Mouse (Mus musculus): ENCODE measurements around the gene Smarcd1.
"Not testable (repeated sequence)": the region's sequence is repeated elsewhere in the genome, so short reads cannot be mapped to it uniquely, and the experiment has no call there.

The Smarcd1 gene

DNA sequence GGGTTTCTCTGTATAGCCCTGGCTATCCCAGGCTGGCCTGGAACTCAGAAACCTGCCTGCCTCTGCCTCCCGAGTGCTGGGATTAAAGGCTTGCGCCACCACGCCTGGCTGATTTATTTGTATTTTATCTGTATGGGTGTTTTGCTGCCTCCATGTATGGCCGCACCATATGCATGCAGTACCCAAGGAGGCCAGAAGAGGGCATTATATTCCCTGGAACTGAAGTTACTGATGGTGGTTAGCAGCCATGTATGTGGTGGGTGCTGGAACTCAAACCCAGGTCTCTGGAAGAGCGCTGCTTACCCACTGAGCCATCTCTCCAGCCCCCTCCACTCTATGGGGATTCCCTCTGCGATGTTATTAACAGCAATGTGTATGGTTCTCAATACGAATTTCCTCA, 19.0 kb upstream of the Smarcd1 start:
- no peak for ATAC-seq (ENCODE audit: low TSS enrichment)

DNA sequence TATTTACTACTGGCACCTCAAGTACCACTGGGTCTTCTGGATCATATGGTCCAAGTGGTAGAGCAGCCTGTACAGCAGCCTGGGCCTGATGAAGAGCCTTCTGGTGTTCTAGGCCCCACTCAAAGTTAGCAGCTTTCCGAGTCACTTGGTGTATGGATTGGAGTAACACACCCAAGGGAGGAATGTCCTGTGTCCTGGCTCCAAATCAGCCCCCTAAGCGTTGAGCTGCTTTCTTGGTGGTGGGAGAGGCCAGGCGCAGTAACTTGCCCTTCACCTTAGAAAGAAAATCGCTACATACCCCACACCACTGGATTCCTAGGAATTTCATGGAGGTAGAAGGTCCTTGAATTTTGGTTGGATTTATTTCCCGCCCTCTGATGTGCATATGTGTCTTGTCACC, 17.8 kb upstream of the Smarcd1 start:
- ATAC-seq (ENCODE audit: low TSS enrichment) = no peak

DNA sequence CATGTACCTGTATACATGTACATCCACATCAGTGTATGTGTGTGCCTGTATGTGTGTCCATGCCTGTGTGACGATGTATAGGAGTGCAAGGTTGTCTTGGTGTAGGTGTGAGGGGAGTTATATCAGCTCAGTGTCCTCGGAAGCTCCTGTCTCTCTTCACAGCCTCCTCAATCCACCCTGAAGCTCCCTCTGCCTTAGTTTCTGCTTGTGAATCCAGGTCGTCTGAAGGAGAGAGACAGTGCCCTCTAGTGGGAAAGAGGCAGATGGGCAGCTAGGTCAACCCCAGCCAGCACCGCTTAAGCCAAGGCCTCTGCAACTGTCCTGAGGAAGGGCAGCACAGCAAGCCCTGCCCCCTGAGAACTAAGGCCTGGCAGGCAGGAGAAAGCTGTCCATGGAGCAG, 13.2 kb upstream of the Smarcd1 start:
- ATAC-seq (ENCODE audit: low TSS enrichment) = peak; percentile 79

DNA sequence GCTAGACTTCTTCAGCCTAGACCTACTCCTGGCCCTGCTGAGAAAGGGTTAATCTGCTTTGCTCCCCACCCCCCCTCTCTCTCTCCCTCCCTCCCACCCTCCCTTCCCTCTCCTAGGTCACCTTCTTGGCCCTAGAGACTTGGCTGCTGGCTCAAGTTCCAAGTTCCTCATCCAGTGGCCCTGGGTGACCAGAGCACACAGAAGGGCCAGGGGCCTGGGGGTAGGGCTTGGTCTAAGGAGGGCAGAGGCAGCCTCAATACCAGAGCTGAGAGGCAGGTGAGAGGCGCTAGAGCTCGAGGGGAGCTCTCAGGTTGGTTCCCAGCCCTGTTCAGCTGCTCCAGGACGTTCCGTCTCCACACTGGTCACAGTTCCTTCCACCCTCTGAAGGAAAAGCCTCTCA, 11.0 kb upstream of the Smarcd1 start:
- no peak for ATAC-seq (ENCODE audit: low TSS enrichment)

DNA sequence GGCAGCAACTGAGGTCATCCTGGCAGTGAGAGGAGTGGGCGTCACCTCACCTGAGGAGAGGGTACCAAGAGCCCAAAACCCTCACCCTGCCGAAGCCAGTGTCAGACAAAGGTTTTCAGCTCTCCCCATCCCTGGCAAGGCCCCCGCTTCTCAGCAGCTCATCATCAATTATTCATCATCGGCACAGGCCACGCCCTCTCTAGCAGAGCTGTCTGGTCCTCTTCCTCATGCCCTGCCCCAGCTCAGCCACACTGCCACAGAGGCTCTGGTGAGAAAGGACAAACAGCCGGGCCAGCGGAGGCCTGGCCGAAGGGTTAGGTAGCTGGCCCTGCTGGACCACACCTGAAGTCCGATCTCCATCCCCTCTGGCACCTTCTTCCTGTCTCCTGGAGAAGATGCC, 10.0 kb upstream of the Smarcd1 start:
- ATAC-seq (ENCODE audit: low TSS enrichment) = no peak

DNA sequence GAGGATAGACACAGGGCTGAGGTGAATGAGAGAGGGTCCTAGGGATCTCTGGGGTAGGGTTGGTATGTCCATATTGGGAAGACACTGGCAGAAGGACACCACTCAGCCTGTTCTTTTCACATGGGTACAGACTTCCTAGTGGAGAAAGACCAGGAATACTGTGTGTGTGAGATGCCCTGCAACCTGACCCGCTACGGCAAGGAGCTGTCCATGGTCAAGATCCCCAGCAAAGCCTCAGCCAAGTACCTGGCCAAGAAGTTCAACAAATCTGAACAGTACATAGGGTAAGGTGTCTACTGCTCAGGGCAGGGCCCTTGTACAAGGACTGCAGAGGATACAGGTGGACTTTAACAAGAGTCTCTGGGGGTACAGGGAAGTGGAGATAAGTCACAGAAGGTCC, 4.6 kb upstream of the Smarcd1 start:
- ATAC-seq (ENCODE audit: low TSS enrichment) = no peak

DNA sequence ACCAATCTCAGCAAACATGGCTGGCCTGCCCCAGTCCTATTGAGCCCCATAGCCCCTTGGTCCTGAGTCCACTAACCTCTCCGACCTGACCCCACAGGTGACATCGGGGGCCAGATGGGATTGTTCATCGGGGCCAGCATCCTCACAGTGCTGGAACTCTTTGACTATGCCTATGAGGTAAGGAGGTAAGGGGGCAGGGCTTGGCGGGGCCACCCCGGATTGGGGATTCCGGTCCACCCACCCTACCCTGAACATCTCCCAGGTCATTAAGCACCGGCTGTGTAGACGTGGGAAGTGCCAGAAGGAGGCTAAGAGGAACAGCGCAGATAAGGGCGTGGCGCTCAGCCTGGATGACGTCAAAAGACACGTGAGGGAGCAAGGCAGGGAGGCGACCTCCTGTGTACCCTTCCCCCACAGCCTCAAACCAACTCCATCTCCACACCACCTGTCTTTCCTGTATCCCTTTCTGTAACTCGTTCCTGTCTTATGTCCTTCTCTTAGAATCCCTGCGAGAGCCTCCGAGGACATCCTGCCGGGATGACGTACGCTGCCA, 3.3 kb upstream of the Smarcd1 start:
- ATAC-seq (ENCODE audit: low TSS enrichment) = 0 out of 2 replicates have a peak, but pooled peaks have one; percentile 10

DNA sequence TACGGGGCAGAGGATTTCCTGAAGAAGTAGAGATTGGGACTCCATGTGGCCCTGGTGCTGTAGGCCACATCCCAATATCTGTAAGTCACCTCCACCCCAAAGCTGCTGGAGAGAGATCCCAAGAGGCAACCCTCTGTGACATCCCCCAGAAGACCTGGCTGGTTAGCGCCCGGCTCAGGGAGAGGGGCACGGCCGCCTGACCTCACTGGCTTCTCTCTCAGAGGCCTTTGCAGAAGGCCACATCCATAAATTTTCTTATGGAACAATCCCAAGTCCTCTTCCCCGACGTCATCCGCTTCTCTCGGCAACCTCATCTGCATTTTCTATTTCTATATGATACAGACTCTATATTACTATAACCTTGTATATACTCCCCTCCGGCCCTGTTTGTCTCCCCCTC, 2.2 kb upstream of the Smarcd1 start:
- no peak for ATAC-seq (ENCODE audit: low TSS enrichment)

DNA sequence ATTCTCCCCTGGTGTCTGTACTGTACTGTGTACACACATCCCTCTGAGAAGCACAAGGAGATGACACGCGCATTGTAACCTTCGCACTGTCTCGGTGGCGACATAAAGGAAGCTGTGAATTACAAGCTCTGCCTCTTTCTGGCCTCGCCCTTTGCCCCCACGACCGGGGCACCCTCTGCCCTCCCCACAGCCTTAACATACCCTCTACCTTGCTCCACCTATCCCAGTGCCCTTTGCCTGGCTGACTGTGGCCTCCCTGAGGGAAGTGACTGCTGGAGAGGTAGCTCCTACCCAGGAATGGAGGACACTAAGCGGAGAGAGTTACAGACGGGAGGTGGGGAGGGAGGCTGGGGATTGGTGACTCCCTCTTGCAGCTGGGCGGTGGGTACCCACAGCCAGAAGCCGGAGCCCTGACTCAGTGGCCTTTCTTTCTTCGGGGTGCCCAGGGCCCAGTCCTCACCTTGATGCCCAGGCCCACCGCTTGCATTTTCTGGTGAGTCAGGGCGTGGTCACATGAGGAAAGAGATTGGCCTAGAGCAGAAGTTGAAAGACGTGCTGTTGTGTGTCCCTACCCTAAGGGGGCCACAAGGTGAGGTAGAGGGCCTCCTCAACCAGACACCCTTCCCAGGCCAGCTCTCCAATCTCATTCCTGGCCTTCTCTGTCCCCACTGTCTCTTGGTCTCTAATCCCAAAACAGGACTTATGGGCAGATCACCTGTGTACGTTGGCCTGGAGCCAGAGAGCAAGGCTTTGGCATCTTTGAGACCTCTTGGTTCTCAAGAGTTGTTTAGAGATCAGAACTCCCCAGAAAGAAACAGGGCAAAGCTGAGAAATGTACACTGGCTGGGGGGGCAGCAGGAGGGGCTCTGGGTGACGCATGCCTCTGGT, 1.5 kb upstream of the Smarcd1 start:
- no peak for ATAC-seq (ENCODE audit: low TSS enrichment)

DNA sequence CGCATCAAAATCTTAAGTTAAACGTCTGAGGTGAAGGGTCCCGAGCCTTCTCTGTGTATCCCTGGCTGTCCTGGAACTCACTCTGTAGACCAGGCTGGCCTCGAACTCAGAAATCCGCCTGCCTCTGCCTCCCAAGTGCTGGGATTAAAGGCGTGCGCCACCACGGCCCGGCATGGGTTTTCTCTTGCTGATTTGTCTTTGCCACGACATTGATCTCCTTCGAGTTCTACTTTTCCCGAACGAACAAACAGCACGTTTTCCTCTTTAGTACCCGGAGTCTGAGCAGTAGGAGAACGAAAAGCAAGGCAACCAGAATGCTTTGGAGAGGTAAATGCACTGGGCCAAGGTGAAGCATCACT, 310 bp upstream of the Smarcd1 start:
- not testable (repeated sequence) for ATAC-seq (ENCODE audit: low TSS enrichment)

DNA sequence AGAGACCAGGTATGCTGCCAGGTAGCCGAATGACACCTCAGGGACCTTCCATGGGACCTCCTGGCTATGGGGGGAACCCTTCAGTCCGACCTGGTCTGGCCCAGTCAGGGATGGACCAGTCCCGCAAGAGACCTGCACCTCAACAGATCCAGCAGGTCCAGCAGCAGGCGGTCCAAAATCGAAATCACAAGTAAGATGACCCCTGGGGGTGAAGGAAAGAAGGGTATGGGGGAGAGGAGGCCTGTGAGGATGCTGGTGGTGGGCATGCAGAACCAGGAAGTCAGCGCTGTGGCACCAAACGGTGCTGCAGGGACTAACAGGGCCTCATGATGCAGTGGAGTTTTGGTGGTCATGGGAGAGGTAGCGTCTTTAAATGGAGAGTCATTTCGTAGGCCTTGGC, 1.2 kb downstream of the Smarcd1 start:
- no peak for ATAC-seq (ENCODE audit: low TSS enrichment)

DNA sequence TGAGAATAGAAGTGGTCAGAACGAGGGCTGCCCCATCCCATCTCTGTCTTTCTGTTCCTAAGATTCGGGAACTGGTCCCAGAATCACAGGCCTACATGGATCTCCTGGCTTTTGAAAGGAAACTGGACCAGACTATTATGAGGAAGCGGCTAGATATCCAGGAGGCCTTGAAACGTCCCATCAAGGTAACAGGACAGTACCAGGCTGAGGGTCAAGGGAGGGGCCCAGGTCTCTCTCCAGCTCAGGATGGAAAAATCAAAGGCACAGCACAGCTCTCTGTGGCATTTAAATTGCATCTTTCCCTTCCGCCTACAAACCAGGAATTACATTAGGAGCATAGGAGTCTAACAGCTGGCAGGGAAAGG, 1.7 kb downstream of the Smarcd1 start:
- peak; percentile 4; the same call in 1 of the 2 replicates for ATAC-seq (ENCODE audit: low TSS enrichment)

DNA sequence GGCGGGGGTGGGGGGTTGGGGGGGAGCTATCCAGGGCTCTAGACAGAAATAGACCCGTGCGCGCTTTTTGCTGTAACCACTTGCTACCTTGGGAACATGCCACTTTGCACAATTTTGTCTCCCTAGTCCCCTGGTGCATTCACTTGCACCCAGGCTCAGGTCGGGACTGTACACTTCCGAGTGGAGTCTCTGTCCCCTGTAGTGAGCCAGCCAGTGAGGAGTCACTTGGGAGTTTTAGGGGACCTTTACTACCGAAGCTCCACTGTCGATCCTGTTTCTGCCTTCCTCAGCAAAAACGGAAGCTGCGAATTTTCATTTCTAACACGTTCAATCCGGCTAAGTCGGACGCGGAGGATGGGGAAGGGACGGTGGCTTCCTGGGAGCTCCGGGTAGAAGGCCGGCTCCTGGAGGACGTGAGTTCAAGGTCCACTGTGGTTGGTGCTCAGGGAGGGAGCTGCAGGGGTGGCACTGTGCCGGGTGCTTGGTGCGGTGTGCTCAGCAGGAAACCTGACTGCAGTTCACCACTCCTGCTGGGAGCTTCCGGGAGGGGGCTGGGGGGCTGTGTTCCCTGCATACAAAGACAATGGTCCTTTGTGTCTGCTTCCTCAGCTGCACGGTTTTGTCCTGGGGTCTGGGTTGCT, 2.2 kb downstream of the Smarcd1 start:
- peak; percentile 11; the same call in 1 of the 2 replicates for ATAC-seq (ENCODE audit: low TSS enrichment)

DNA sequence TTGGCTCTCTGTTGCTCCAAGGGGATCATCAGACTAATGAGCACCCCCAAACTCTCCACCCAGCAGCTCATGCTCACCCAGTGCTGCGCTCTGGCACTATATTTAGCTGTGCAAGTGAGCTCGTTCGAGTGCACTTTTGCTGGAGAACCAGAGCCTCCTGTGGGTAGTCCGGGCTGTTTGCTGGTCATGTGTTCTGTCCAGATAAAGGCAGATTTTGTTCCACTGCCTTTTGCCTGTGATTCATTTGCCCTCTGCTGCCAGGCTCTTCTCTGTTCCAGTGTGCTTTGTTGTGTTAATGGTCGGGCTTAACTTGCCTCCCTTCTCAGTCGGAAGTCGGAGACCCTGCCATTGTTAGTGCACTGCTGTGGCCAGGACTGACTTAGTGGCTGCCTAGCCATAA, 3.0 kb downstream of the Smarcd1 start:
- ATAC-seq (ENCODE audit: low TSS enrichment) = peak; percentile 24; the same call in 1 of the 2 replicates

DNA sequence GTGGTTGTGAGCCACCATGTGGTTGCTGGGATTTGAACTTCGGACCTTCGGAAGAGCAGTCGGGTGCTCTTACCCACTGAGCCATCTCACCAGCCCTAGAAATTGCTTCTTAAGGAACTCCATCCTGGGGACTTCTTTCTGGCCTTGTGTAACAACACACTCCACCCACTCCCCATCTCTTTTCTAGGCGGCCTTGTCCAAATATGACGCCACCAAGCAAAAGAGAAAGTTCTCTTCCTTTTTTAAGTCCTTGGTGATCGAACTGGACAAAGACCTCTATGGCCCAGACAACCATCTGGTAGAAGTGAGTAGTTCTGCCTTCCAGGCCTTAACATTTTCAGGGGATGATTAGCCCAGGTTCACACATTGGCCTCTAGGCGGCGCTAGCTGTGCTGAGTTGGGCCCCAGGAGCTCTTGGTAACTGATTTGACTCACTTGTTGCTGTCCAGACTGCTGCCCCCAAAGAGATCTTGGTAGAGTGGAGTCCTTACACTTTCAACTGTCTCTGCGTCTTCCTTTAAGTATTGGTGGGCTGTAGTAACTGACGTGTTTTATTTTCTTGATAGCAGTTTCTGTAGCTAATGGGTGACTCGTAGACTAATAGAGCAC, 3.6 kb downstream of the Smarcd1 start, which contains the start of gene Gm17349:
Gene Gm17349, minus strand, starts transcription at position 51 of the 609 bp plus-strand sequence.
- no peak for ATAC-seq (ENCODE audit: low TSS enrichment)

DNA sequence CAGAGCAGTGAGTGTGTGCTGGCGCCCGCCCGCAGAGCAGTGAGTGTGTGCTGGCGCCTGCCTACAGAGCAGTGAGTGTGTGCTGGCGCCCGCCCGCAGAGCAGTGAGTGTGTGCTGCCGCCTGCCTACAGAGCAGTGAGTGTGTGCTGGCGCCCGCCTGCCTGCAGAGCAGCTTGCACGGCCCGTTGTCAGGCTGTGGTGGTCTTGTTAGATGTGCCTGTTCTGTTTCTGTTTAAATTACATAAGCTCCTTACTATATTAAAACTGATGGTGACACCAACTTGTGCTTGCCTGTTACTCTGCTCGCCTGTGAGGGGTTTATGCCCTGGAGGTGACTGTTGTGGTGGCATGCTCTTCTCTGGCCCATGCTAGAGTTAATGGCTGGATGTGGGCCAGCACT, 6.2 kb downstream of the Smarcd1 start:
- no peak for ATAC-seq (ENCODE audit: low TSS enrichment)

DNA sequence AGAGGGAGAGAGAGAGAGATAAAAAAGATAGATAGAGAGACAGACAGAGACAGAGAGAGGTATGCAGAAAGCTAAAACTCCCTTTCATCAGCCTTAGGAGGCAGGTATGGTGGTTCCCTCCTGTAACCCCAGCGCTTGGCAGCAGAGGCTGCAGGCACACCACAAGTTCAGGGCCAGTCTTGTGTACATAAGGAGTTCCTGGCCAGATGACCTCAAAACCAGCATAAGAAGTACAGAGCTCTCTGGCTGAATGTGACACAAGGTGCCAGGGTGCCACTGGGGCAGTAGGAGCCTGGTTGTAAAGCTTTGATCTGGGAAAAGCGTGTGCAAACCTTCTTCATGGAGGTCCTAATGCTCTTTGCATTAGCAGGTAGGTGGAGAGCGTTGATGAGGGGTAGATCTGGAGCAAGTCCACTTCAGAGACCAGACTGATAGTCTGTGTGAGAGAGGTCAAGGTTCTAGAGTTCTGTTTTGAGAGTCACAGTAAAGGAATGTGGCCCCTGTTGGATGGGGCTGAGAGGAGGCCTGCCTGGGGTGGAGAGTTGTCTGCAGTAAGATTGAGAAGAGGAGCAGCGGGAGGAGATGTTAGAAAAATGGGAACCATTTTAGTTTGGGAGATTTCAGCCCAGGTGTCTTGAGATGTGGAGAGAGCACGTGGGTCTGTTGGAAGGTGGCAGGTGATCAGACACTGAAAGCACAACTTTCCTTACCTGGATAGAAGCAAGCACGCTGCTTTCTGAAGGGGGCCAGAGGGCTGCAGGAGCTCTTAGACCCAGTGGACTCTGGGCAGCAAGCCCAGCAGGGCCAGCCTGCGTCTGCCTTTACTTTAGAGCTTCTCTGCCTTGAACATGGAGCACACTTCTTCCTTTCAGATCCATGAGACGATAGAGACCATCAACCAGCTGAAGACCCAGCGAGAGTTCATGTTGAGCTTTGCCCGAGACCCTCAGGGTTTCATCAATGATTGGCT, 8.6 kb downstream of the Smarcd1 start:
- no peak for ATAC-seq (ENCODE audit: low TSS enrichment)

DNA sequence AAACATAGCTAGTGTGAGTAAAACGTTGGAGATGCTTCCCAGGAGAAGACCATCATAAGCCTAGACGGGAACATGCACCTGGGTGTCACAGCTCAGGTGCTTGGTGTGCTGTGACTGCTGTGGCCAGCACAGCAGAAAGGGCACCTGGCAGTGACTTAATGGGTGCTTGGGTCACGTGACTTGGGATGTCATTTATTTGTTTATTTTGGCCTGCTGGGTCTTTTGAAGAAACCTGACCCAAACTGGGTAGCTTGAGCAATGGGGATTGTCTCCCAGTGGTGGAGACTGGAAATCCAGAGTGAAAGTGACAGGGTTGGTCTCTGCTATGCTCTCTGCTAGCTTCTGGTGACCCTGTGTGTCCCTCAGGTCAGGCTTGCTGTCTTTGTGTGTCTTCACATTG, 9.6 kb downstream of the Smarcd1 start:
- ATAC-seq (ENCODE audit: low TSS enrichment) = no peak

DNA sequence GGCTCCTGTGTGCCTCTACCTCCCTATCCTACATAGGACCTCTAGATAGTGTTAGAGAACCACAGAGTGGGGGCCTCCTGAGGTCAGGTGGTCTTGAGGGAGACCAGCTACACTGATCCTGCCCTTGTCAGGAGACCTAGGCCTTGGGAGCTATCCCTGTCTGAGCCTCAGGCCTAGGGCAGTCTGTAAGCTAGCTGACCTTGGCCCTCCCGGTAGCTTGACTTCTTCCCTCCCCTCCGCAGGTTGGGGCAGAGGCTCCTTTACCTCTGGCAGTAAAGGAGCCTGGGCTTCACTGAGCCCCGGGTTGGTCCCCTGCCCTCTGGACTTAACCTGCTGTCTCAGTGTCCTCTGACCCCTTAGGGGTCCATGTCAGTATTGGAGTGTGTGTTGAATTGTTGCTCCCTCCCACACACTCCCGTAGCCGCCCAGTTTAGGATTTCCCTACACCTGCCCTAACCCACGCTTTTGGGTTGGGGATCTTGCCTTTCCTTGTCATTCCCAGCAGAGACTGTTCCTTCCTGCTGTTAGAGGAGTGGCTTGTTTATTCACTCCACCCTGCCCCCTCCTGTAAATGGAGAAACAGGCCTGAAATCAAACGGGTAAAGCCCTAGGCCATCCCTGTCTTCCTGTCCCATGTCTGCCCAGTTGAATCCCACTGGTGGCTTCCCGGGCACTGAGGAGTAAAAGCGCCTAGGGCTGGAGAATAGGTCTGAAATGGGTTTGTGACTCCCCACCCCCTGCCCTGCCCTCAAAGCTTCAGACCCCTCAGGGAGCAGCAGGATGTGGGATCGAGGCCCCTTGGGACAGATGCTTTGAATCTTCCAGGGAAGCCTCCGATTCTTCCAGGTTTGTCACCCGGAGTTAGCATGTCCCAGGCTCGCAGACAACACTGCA, 11.0 kb downstream of the Smarcd1 start:
- no peak for ATAC-seq (ENCODE audit: low TSS enrichment)

DNA sequence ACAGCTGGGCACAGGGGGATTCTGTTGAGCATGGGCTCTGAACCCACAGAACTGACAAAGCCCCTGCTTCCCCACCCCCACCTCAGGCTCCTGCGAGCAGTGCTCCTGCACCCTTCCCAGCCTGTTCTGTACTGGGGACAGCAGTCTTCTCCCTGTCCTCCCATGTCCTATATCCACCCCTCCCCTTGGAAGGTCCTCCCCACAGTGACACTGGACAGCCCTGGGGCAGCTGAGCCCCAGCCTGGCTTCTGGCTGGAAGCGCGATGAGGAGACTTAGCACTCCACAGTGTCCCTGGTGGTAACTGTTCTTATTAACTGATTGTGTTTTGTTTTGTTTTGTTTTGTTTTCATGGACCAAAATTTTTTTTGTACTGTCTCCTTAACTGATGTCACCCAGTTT, 11.6 kb downstream of the Smarcd1 start:
- no peak for ATAC-seq (ENCODE audit: low TSS enrichment)

All from frontal cortex, adult (tissue).